Mouse (Mus musculus): ENCODE results near the gene Plaur.

GRCm38 (mm10) chr7:24430551-24431345 is 31.5 kb upstream of the Plaur start:
- no peak for TF ChIP-seq CHD2 (IDR thresholded peaks at IDR 0.05; ENCODE audit: low read depth, low read length)
- no peak for TF ChIP-seq ZC3H11A (IDR thresholded peaks at IDR 0.05; ENCODE audit: borderline replicate concordance, low read depth, low read length)
- TF ChIP-seq ZNF384 (IDR thresholded peaks at IDR 0.05; ENCODE audit: low read depth, low read length), result no peak

All from ES-E14 (cell line).